Mouse (Mus musculus) embryo, embryonic 11.5 days (tissue): ENCODE data around the gene Retn.

Experiments used
- DNase-seq: peaks from one replicate; pipeline ENCODE4 v3.0.0-alpha.2; 2012; ENCODE audit warnings: low read depth, low spot score

Retn gene

GRCm38 (mm10) chr8:3655526-3655925, at the start of gene Retn:
Gene Retn (plus strand): TSS chr8:3655770.
- DNase-seq: no peak

- no peak for DNase-seq
These were observed 49.0 kb upstream of the Retn start for GRCm38 (mm10) chr8:3606593-3606992.

DNA sequence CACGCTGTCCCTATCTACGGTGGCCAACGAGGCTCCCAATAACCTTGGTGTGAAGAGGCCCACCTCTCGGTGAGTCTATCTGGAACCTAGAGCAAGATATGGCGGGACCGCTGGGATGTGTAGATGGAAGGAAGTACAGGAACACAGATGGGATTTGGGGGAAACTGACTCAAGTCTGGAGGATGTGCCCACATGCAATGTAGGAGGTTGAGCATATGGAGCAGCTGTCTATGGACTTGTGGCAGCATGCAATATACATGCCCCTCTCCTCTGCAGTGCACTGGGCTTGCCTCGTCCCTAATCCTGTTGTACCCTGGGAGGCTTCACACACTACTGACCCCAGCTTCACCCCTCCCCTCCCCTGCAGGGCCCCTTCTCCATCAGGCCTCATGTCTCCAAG, 47.7 kb upstream of the Retn start:
- DNase-seq: no peak

DNA sequence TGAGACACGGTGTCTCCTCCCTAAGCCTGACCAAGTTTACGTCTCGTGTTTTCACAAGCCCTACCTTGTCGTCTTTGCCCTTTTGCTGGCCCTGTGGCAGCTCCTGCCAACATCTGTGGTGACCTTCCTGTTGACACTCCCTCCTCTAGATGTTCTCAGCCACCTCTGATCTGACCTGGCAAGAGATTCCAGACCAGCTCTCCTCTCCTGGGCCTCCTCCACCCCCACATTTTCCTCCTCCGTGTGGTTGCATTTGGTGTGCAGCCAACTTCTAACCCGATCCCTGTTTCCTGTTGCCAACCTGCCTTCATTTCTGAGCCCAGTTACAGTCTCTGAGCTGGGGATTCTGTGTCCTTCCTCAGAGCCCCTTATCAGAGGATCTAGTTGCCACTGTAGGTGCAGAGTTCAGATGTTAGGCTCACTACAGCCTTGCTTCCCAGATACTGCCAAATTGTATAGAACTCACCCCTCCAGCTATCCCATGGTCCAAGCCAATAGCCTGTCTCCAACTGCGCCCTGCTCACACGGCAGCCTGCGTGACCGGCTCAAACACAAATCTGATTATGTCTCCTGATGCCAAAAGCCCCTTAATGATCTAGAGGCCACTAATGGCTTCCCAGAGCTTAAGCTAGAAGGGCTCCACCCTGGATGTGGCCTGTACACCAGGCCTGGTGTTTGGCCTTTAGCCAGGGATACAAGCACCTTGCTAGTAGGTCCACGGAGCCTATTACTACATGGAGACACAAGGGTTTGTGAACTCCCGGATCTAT, 46.3 kb upstream of the Retn start:
- no peak for DNase-seq

- no peak for DNase-seq
These were observed 45.8 kb upstream of the Retn start for GRCm38 (mm10) chr8:3609816-3610150.

- peak; percentile 100 for DNase-seq
These were observed 34.2 kb upstream of the Retn start, which contains the start of the genes Xab2 and Pet100 for GRCm38 (mm10) chr8:3621199-3621970. Gene Xab2 (minus strand): TSS chr8:3621316. Gene Pet100 (plus strand): TSS chr8:3621548.

- no peak for DNase-seq
These were observed 33.5 kb upstream of the Retn start for GRCm38 (mm10) chr8:3622119-3622518.

- DNase-seq: no peak
These were observed 30.1 kb upstream of the Retn start, which contains the start of gene Pcp2 for GRCm38 (mm10) chr8:3625445-3625844. Gene Pcp2 (minus strand): TSS chr8:3625545.

DNA sequence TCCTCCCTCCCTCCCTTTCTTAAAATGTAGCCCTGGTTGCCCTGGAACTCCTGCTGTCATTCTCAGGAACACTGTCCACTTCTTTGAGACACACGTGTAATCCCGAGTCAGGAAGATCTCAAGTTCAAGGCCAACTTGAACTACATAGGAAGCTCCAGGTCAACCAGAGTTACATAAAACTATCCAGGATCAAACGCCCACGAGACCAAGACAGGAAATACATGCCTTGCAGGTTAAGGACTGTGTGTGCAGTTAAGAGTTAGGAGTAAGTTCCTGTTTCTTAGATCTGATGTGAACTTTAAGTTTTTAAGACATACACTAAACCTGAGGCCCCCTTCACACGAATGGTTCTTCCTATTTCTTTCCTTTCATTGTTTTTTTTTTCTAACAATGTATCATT, 28.6 kb upstream of the Retn start:
- no peak for DNase-seq

DNA sequence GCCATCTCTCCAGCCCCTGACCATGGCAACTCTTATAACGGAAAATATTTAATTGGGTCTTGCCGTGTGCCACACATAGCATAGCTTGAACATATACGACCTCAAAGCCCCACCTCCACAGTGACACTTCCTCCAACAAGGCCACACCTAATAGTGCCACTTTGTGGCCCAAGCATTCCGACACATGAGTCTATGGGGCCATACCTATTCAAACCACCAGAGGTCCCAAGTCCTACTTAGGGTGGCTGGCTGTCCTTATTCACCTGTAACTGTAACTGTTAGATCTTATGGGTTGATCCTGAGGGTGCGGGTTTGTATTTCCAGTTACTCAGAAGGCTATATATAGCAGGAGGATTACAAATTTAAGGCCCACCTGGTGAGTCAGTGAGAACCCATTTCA, 27.6 kb upstream of the Retn start:
- DNase-seq: no peak

- DNase-seq: peak; percentile 49
These were observed 24.7 kb upstream of the Retn start, which contains the start of gene Stxbp2 for GRCm38 (mm10) chr8:3630647-3631477. Gene Stxbp2 (plus strand): TSS chr8:3630955.

GRCm38 (mm10) chr8:3631478-3631875, 24.1 kb upstream of the Retn start:
- no peak for DNase-seq

DNA sequence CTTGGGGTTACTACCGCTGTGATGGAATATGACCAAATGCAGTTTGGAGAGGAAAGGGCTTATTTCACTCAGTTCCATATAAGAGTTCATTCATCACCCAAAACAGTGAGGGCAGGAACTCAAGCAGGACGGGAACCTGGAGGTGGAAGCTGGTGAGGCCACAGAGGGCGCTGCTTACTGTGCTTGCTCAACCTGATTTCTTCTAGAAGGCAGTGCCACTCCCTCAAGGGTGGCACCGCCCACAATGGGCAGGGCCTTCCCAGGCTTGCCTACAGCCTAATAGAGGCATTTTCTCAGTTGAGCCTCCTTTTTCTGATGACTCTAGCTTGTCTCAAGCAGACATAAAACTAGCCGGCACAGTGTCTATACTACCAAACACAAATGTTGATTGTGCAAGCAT, 9.8 kb upstream of the Retn start:
- DNase-seq: peak; percentile 2

DNA sequence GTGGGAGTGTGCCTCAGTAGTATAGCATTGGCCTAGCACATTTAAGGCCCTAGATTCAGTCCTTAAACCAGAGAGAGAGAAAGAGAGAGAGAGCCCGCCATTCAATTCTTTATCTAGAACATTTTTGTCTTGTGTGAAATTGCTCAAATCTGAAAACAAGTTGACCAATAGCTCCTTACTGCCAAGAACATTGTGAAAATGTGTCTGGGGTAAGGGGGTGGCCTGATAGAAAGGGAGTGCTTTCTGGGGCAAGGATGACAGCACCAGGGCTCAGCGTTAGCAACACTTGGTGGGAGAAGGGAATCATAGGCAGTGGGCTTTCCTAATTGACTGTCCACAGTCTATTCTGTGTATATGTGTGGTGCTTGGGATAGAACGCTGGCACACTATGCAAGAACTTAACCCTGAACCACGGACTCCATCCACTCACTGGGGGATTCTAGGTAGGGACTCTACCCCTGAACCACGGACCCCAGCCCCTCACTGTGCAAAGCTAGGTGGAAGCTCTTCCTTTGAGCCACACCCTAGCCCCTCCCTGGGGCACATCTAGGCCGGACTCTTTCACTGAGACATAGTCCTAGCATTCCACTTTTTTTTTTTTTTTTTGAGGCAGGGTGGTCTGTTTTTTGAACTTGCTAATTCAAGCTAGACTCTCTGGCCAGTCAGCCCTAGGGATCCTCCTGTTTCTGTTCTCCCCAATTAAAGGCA, 8.6 kb upstream of the Retn start:
- DNase-seq: no peak

- no peak for DNase-seq
These were observed 8.0 kb upstream of the Retn start for GRCm38 (mm10) chr8:3647561-3647960.

- no peak for DNase-seq
These were observed 7.3 kb upstream of the Retn start for GRCm38 (mm10) chr8:3648268-3648667.

GRCm38 (mm10) chr8:3648990-3649389, 6.6 kb upstream of the Retn start:
- peak; percentile 9 for DNase-seq

GRCm38 (mm10) chr8:3652845-3653244, 2.7 kb upstream of the Retn start:
- DNase-seq: no peak

DNA sequence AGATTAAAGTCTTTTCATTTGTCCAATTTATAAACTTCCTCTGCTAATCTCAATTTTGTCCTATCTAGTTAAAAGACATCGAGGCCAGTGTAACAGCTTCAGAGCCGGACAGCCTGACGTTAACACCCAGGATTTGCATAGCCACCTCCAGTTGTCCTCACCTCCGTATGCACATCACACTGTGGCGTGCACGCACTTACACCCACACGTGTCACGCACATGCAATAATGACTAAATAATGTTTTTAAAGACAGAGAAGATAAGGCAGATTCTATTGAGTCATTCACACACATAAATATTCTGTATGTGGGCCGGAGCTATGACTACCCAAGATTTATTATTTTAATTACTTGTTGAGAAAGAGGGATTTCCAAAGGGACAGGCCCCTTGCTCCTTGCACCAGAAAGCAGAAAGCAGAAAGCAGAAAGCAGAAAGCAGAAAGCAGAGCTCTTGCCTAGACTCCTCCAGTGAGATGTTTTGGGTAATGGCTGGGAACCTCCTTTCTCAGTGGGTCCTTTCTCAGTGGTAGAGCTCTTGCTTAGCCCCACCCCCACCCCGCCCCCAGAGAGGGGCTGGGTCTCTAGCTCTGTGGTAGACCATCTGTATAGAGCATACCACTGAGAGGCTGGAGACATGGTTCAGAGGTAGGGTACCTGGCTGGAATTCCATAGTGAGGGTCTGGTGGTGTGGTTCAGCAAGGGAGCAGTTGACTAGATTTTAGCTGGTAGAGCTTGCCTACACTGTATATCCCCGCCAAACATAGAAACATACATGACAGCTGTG, 653 bp upstream of the Retn start:
- no peak for DNase-seq

DNA sequence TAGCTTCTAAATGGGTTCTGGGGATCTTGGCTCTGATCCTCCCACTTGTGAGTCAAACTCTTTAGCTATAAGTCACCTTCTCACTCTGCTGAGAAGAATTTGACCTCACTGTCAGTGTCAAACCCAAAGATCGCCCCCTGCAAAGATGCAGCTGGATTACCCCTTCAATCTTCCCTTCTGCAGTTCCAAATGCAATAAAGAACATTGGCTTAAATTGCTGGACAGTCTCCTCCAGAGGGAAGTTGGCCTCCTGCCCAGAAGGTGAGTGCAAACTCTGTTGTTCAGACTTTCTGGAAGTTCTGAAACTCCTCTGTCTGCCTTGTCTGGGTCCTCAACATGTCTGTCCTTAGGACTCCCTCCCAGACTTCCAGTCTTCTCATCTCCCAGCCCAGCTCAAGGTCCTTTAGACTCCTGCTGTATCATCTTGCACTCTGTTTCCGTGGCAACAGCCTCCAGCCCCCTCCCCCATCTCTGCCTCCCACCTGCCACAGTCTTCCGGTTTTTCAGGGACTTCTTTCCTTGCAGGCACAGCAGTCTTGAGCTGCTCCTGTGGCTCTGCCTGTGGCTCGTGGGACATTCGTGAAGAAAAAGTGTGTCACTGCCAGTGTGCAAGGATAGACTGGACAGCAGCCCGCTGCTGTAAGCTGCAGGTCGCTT, 1.3 kb downstream of the Retn start:
- DNase-seq: no peak
